Mouse (Mus musculus): ENCODE data around the gene Spesp1.

Spesp1 gene

DNA sequence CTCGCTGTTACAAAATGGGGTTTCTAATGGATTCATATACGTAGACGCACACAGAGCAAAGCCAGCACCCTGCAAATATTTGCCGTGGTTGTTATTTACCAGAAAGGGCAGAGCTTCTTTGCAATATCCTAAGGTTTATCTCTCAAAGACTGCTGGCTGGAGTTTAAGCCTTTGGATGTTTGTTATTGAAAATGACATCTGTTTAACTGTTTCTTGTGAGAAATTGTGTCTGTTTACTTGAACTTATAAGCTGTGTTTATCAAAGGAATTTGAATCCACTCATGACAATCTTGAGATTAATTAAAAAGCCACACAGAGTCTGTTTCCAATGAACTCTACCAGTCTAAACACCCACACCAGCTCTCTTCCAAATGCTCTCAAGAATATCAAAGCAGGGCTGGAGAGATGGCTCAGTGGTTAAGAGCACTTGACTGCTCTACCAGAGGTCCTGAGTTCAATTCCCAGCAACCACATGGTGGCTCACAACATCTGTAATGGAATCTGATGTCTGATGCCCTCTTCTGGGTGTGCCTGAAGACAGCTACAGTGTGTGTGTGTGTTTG lies 35.5 kb downstream of the Spesp1 start:
- no peak for DNase-seq (ENCODE audit: low read depth, low spot score)

DNA sequence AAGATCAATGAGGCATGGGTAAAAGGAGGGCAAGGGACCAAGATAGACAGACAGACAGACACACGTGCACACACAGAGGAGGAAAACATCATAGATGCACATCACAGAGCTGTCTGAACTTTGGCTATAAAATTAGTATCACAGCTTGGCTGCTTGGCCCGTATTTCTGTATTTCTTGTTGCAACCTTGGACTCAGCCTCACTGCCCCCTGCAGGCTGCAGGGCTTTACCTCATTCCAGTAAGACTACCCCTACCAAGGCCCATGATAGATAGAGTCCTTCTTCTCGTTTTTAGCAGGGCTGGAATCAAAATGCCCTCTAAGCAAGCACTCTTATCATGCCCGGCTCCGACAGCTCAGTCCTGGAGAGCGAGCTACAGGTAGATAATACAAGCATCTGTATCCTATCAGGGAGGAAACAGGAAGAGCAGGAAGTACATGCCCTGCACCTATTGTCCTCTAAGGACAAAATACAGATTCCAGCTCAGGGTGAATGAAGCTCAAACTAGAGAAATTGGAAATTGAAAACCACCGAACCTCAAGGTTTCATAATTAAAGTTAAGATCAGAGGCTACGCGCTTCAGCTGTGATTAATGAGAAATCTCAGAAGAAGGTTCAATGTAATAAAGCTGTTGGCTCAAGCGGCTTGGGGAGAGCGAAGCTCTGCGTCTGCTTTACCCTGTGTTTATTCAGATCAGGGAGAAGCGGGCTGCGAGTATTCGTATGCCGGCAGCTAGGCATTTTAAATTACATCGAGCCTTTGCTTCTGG lies 36.2 kb downstream of the Spesp1 start:
- no peak for DNase-seq (ENCODE audit: low read depth, low spot score)

- DNase-seq (ENCODE audit: low read depth, low spot score), result no peak
Measured at GRCm38 (mm10) chr9:62244612-62245010, 37.4 kb downstream of the Spesp1 start.

- DNase-seq (ENCODE audit: low read depth, low spot score), result peak; percentile 70
Measured at GRCm38 (mm10) chr9:62243991-62244611, 37.9 kb downstream of the Spesp1 start.

DNA sequence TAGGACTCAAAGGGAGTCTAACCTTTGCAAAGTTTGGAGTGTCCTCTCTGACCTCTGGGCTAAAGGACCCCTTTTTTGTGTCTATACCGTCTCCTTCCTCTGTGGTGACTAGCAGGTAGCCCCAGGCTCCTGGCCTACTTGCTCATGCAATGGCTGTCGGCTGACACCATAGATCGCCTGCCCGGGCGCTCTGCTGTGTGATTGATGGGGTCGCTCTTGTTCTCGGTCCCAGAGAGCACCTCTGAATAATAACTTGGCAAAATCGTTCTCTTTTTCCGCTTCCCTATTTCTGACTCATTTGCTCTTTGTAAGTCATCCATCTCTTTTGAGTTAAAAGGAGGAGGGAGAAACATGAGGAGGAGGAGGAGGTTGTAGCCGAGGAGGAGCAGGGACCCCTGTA lies 42.0 kb downstream of the Spesp1 start:
- no peak for DNase-seq (ENCODE audit: low read depth, low spot score)

GRCm38 (mm10) chr9:62237381-62237980 lies 44.5 kb downstream of the Spesp1 start:
- no peak for DNase-seq (ENCODE audit: low read depth, low spot score)

- no peak for DNase-seq (ENCODE audit: low read depth, low spot score)
Measured at GRCm38 (mm10) chr9:62235501-62235900, 46.5 kb downstream of the Spesp1 start.

- DNase-seq (ENCODE audit: low read depth, low spot score), result no peak
Measured at GRCm38 (mm10) chr9:62232649-62233048, 49.4 kb downstream of the Spesp1 start.

GRCm38 (mm10) chr9:62231046-62231445 lies 51.0 kb downstream of the Spesp1 start:
- no peak for DNase-seq (ENCODE audit: low read depth, low spot score)

DNA sequence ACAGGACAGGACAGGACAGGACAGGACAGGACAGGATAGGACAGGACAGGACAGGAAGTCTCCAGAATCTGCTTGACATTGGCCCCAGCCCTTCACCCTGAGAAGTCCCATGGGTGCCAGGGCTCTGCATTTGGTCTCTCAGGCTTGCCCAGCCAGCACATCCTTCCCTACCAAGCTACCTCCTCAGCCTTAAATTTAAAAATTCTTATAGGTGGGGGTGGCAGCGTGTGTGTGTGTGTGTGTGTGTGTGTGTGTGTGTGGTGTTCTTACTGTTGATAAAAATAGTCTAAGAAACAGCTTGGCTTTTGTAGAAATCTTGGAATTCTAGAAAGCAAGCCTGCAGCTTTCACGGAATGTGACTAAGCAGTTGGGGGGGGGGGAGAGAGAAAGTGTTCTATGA lies 52.0 kb downstream of the Spesp1 start:
- DNase-seq (ENCODE audit: low read depth, low spot score), result no peak

DNA sequence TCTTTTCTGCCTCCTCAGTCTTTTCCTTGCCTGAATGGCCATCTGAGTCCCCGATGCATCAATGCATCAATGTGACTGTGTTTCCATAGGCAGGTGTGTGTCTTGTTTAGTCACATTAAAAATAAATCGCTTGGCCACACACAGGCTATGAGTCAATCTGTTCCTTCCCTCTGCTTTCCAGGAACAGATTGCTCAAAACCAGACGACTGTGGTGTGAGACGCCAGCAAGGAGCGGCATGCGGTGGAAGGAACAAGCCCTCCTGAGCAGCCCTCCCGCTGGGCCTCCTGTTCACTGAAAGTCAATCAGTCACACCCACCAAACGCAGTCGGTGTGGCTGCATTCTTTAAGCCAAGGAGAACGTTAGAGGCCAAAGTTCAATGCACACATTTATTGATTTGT lies 59.5 kb downstream of the Spesp1 start:
- DNase-seq (ENCODE audit: low read depth, low spot score), result no peak

- no peak for DNase-seq (ENCODE audit: low read depth, low spot score)
Measured at GRCm38 (mm10) chr9:62222029-62222428, 60.0 kb downstream of the Spesp1 start.

Measured in retina, adult 2 months (tissue).